Mouse (Mus musculus): ENCODE measurements around the gene Ank2. TPM values are rescaled to one million over a fixed set of nuclear protein-coding genes. Genes with fewer than 3 reads are reported as not detected.

The Ank2 gene
- total RNA-seq, 1 experiment from 2014 or later: 0.12 TPM

DNA sequence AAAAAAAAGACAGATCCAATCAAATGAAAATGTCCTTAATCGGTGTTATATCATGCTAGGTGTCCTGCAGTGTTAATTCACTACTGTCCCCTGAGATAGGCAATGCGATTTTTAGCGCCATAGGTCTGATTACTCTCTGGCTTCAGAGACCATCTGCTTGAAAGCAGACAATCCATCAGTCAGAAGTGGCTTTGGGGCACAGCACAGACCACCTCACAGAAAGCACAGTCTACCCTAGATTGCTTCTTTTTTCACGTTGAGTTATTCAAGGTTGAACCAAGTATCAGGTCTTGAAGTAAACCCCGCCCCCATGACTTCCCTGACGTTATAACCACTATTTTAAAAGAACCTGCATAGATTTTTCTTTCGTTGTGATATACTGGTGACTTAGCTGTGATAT is 385.9 kb downstream of the Ank2 start:
- ATAC-seq (ENCODE audit: extremely low read depth, insufficient number of reproducible peaks, low FRiP score, poor library complexity, severe bottlenecking): no peak

DNA sequence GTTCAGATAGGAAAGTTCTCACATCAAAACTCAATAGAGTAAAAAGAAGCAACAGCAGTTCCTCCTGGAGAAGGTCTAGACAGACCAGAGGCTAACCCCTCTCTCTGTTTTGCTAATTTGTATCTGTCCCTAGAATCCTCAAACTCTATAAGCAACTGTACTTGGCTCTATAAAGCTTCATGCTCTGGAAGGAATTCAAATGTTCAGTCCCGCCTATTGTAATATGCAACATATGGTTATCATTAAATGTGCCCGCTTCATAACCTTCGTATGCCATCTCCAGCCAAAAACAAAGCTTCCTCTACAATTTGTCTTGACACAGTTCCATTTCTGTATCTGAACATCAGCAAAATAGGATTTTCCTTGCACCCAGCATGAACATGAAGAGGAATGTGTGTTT is 389.7 kb downstream of the Ank2 start:
- ATAC-seq (ENCODE audit: extremely low read depth, insufficient number of reproducible peaks, low FRiP score, poor library complexity, severe bottlenecking): no peak

- no peak for ATAC-seq (ENCODE audit: extremely low read depth, insufficient number of reproducible peaks, low FRiP score, poor library complexity, severe bottlenecking)
Observed at GRCm38 (mm10) chr3:127108481-127108880, 390.7 kb downstream of the Ank2 start.

DNA sequence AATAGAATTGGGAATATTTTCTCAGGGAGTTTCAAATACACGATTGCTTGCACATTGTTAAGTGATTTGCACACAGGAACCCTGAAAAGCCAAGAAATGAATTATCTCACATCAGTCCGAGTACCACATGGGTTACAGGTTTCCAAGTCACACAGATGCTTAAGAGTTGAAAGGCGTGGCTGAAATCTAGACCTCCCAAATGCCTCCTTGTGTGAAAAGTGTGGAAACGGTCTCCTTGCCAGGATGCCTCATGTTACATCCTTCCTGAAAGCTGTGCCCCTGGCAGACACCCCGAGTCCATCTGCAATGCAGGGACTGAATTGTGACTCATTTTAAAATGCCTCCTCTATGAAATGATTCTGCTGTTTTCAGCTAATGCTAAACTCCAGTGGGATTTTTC is 391.9 kb downstream of the Ank2 start:
- ATAC-seq (ENCODE audit: extremely low read depth, insufficient number of reproducible peaks, low FRiP score, poor library complexity, severe bottlenecking): no peak

GRCm38 (mm10) chr3:127101326-127101725 is 397.8 kb downstream of the Ank2 start:
- no peak for ATAC-seq (ENCODE audit: extremely low read depth, insufficient number of reproducible peaks, low FRiP score, poor library complexity, severe bottlenecking)

- ATAC-seq (ENCODE audit: extremely low read depth, insufficient number of reproducible peaks, low FRiP score, poor library complexity, severe bottlenecking): no peak
Observed at GRCm38 (mm10) chr3:127097745-127098144, 401.4 kb downstream of the Ank2 start.

DNA sequence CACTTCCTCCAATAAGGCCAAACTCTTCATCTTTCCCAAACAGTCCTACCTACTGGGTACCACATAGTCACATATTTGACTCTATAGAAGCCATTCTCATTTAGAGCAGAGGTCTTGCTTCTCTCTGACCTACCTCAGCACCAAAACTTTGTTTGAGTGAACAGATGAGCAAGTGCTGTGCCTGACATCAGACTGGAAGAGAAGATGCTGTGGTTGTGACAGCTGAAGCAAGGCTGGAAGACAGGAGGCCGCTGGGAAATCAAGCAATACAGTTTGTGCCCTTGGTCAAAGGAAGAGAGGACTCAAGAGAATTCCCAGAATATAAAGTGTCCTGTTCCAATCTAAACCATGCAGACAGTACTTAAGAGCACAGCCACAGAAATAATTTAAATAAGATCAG is 402.0 kb downstream of the Ank2 start:
- no peak for ATAC-seq (ENCODE audit: extremely low read depth, insufficient number of reproducible peaks, low FRiP score, poor library complexity, severe bottlenecking)

DNA sequence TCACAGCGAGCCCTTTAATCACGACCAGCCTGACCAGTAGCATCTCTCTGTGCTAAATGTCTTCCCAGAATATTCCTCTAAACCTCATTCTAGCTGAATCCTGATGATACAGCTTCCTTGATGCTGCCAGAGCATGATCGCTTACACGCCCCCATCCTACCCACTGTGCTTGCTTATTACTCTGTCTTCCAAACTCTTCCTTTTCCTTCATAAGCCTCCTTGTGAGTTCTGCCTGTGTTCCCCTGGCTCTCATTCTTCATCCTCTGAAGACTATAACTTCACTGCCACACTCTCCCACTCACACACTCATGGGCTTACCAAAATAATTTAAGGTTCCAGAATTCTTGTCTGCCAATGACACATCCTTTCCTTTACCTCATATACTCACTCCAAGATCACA is 405.5 kb downstream of the Ank2 start:
- ATAC-seq (ENCODE audit: extremely low read depth, insufficient number of reproducible peaks, low FRiP score, poor library complexity, severe bottlenecking): no peak

- no peak for ATAC-seq (ENCODE audit: extremely low read depth, insufficient number of reproducible peaks, low FRiP score, poor library complexity, severe bottlenecking)
Observed at GRCm38 (mm10) chr3:127087574-127087973, 411.6 kb downstream of the Ank2 start.

DNA sequence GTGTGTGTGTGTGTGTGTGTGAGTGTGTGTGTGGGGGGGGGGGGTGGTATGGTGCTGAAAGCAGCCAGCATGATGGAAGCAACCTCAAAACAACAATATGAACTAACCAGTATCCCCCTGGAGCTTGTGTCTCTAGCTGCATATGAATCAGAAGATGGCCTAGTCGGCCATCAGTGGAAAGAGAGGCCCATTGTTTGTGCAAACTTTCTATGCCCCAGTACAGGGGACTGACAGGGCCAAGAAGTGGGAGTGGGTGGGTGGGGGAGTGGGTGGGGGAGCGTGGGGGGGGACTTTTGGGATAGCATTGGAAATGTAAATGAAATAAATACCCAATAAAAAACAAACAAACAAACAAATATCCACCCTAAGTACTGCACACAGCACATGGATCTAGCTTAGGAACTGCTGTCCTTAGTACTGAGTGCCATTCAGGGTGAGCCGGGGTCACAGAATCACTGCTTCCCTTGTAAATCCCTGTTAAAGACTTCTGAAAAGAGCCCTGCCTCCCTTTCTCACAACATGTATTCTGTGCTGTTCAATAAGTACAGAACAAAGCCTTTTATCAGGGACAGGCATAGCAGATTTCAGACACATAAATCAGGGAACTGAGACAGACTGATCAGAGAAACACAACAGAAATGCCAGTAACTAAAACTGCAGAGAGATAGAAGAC is 412.2 kb downstream of the Ank2 start:
- no peak for ATAC-seq (ENCODE audit: extremely low read depth, insufficient number of reproducible peaks, low FRiP score, poor library complexity, severe bottlenecking)

DNA sequence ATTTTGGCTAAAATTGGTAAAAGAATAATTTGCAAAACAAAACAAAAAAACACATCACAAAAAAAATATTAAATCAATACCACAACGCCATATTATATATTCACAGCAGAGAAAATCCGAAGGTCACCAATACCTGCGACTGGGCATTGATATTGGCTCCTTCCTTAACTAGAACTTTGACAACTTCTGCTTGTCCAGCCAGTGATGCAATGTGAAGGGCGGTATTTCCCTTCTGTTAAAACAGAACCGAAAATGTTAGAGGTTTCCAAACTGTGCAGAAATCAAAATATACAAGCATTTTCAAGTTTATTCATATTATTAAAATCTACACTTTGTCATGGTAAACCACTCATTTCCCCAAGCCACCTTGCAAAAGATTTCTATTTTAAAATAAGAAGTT is 421.8 kb downstream of the Ank2 start:
- no peak for ATAC-seq (ENCODE audit: extremely low read depth, insufficient number of reproducible peaks, low FRiP score, poor library complexity, severe bottlenecking)

GRCm38 (mm10) chr3:127075531-127076280 is 423.4 kb downstream of the Ank2 start:
- no peak for ATAC-seq (ENCODE audit: extremely low read depth, insufficient number of reproducible peaks, low FRiP score, poor library complexity, severe bottlenecking)

GRCm38 (mm10) chr3:127071471-127071870 is 427.7 kb downstream of the Ank2 start:
- ATAC-seq (ENCODE audit: extremely low read depth, insufficient number of reproducible peaks, low FRiP score, poor library complexity, severe bottlenecking): no peak

GRCm38 (mm10) chr3:127063654-127064386 is 435.3 kb downstream of the Ank2 start:
- no peak for ATAC-seq (ENCODE audit: extremely low read depth, insufficient number of reproducible peaks, low FRiP score, poor library complexity, severe bottlenecking)

DNA sequence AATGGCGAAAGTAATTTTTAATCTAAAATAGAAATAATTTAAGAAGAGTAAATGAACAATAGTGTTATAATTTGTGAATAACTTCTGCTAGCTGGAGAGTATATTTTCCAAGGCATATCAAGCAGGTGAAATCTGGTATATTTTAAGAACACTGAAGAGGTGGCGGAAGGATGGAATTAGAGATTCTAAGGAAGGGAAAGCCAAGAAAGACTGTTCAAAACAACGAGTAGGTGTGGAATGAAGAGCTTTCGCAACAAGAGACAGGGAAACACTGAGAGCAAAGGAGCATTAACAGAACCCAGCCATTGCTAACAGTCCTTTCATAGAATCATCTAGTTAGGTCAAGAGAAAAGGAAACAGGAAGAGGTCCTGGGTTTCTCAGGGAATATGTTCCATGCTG is 439.5 kb downstream of the Ank2 start:
- ATAC-seq (ENCODE audit: extremely low read depth, insufficient number of reproducible peaks, low FRiP score, poor library complexity, severe bottlenecking): no peak

DNA sequence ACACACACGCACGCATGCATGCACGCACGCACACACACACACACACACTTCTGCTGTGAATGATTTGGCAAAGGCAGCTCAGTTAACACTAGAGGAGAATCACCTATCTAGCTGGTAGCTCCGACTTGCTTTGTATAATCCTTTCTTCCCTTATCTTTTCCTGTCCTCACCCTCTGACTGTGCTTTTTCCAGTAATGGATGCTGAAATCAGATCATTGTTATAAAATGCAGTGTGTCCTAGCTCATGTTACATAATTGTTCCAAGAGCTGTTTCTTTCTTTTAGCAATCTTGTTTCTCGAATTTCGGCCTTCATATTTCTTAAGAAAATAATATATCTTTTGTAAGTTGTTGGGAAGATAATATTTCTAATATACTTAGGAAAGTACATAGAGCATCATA is 457.9 kb downstream of the Ank2 start:
- ATAC-seq (ENCODE audit: extremely low read depth, insufficient number of reproducible peaks, low FRiP score, poor library complexity, severe bottlenecking): no peak

DNA sequence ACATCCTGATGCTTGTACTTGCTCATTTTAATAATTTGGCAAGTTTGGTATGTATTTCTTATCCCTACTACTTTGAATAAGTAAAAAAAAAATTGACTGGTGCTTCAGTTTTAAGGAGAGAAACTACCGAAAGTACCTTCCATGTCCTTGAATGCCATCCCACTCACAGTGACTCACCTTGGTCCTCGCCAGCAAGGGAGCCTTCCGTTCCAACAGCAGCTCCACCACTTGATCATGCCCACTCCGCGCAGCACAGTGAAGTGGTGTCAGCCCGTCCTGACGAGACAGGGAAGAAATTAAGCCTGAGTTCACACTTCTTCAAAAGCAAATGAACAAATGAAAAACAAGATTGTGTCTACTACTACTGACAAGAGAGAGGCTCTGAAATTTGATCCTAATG is 460.6 kb downstream of the Ank2 start:
- ATAC-seq (ENCODE audit: extremely low read depth, insufficient number of reproducible peaks, low FRiP score, poor library complexity, severe bottlenecking): no peak

GRCm38 (mm10) chr3:127036118-127036517 is 463.0 kb downstream of the Ank2 start:
- no peak for ATAC-seq (ENCODE audit: extremely low read depth, insufficient number of reproducible peaks, low FRiP score, poor library complexity, severe bottlenecking)

- no peak for ATAC-seq (ENCODE audit: extremely low read depth, insufficient number of reproducible peaks, low FRiP score, poor library complexity, severe bottlenecking)
Observed at GRCm38 (mm10) chr3:127035540-127035939, 463.6 kb downstream of the Ank2 start.

DNA sequence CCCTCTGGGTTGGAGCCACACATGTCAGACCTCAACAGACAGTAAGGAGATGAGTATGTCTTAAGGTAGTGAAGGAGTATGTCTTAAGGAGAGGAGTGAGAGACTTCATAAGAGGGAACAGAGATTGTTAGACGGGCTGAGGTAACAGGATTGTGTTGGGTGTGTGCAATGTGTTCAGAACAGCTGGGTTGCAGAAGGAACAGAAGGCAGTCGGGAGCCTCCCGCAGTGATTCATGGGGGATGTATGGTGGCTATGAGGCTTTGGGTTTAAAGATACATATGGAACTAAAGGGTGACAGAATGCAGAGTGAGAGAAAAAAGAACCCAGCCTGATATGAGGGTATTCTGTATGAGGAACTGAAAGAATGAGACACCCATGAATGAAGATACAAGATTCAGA is 464.2 kb downstream of the Ank2 start:
- ATAC-seq (ENCODE audit: extremely low read depth, insufficient number of reproducible peaks, low FRiP score, poor library complexity, severe bottlenecking): no peak

Data from neutrophil, adult 5-6 weeks (primary cell).